Mouse (Mus musculus) bone marrow, adult 2 months (tissue): Measurements from ENCODE around the gene Tmem106a.
"Not testable (repeated sequence)": the region's sequence is repeated elsewhere in the genome, so short reads cannot be mapped to it uniquely, and the experiment has no call there.

ENCODE experiments used
- CTCF ChIP-seq: fragments of 200-500 bp; IDR thresholded peaks from 2 replicates; pipeline ENCODE4 v1.5.1; 2011; ENCODE audit warnings: low read length, control low read depth; ENCODE audit not compliant: control insufficient read depth, insufficient read depth
- POLR2A ChIP-seq: fragments of 200-500 bp; IDR thresholded peaks from 2 replicates; pipeline ENCODE4 v1.6.1; 2011; ENCODE audit warnings: low read depth, mild to moderate bottlenecking, control low read depth, low read length, borderline replicate concordance; ENCODE audit not compliant: control insufficient read depth

- TF ChIP-seq POLR2A, CTCF: not testable (repeated sequence)
Measured at GRCm38 (mm10) chr11:101628733-101629417, 46.8 kb downstream of the Tmem106a start.
